Mouse (Mus musculus) bone marrow, adult 2 months (tissue): ENCODE data around the gene Nme7. TPM values are rescaled to one million over a fixed set of nuclear protein-coding genes. Genes with fewer than 3 reads are reported as not detected.

Experiments
- H3K27ac ChIP-seq: fragments of 200-500 bp; 2 replicates; pipeline ENCODE4 v1.5.1; 2012; ENCODE audit warnings: low read depth, mild to moderate bottlenecking, control low read depth, inconsistent platforms, low read length; ENCODE audit not compliant: control insufficient read depth, poor library complexity, insufficient read depth
- H3K4me1 ChIP-seq: fragments of 200-500 bp; 2 replicates; pipeline ENCODE4 v1.6.1; 2011; ENCODE audit warnings: low read length; ENCODE audit not compliant: control insufficient read depth, insufficient read depth
- H3K4me3 ChIP-seq: fragments of 200-500 bp; replicated peaks from 2 replicates; pipeline ENCODE3; 2011; ENCODE audit warnings: mild to moderate bottlenecking, low read depth, low read length, control low read depth; ENCODE audit not compliant: control insufficient read depth
- CTCF ChIP-seq: fragments of 200-500 bp; IDR thresholded peaks from 2 replicates; pipeline ENCODE4 v1.5.1; 2011; ENCODE audit warnings: low read length, control low read depth; ENCODE audit not compliant: control insufficient read depth, insufficient read depth
- POLR2A ChIP-seq: fragments of 200-500 bp; IDR thresholded peaks from 2 replicates; pipeline ENCODE4 v1.6.1; 2011; ENCODE audit warnings: low read depth, mild to moderate bottlenecking, control low read depth, low read length, borderline replicate concordance; ENCODE audit not compliant: control insufficient read depth
- WGBS: fragments of 180-500 bp; shearing (Covaris S2); methylation state at CpG from one replicate; pipeline ENCODE4 v1.1.7; 2018; 5-methylcytosine and 5-hydroxymethylcytosine counted together
- polyA plus RNA-seq: library from polyadenylated mRNA; stranded (reverse); fragments of >200 nt; gene quantifications from 2 replicates; pipeline ENCODE4 v1.2.4, GENCODE M21; 2011; ENCODE audit warnings: low replicate concordance; ENCODE audit not compliant: missing spikeins, insufficient read depth, insufficient read length

Gene Nme7
- polyA plus RNA-seq, 1 experiment, result 16.5 TPM

- no peaks in the 10 kb centered on the region for H3K4me1 ChIP-seq
- H3K27ac ChIP-seq, result no peak overlapping the region
- no peak for TF ChIP-seq CTCF
- TF ChIP-seq POLR2A, result no peak
- 73% methylated on average over 9 of the region's 9 CpGs for WGBS
- H3K4me3 ChIP-seq, result no peak overlapping the region
These were observed 177.9 kb downstream of the Nme7 start for GRCm38 (mm10) chr1:164481645-164482354.

- 77% methylated on average over 3 of the region's 3 CpGs for WGBS
- Histone ChIP-seq H3K27ac (no peak overlapping the region), H3K4me1 (no peaks in the 10 kb centered on the region), H3K4me3 (no peak overlapping the region)
- TF ChIP-seq POLR2A, result no peak
- no peak for TF ChIP-seq CTCF
These were observed 178.9 kb downstream of the Nme7 start for GRCm38 (mm10) chr1:164482833-164483232.

GRCm38 (mm10) chr1:164483728-164484127 lies 179.8 kb downstream of the Nme7 start:
- no peak overlapping the region for H3K27ac ChIP-seq
- TF ChIP-seq CTCF, result no peak
- TF ChIP-seq POLR2A, result no peak
- no peaks in the 10 kb centered on the region for H3K4me1 ChIP-seq
- no peak overlapping the region for H3K4me3 ChIP-seq

Other genes with a start within 250 kb of the Nme7 start
- 36.0 and 70.4 TPM in 2 replicates for gene Sell, start 242.1 kb upstream of the Nme7 start, polyA plus RNA-seq
- gene Selp, start 188.9 kb upstream of the Nme7 start, polyA plus RNA-seq, result 4.4 and 17.1 TPM in 2 replicates
- 9.9 and 21.8 TPM in 2 replicates for gene F5, start 152.3 kb upstream of the Nme7 start, polyA plus RNA-seq
- 2.6 and 8.8 TPM in 2 replicates for gene Slc19a2, start 55.1 kb upstream of the Nme7 start, polyA plus RNA-seq
- gene Ccdc181, start 28.5 kb upstream of the Nme7 start, polyA plus RNA-seq, result 4.7 and 6.6 TPM in 2 replicates
- gene Blzf1, start 3.4 kb downstream of the Nme7 start, polyA plus RNA-seq, result 3.7 and 7.4 TPM in 2 replicates
- gene Atp1b1, start 154.2 kb downstream of the Nme7 start, polyA plus RNA-seq, result 14.2 and 46.4 TPM in 2 replicates